Comparison of ENCODE assay signal across 15 mouse cellular contexts in the genomic region with DNA sequence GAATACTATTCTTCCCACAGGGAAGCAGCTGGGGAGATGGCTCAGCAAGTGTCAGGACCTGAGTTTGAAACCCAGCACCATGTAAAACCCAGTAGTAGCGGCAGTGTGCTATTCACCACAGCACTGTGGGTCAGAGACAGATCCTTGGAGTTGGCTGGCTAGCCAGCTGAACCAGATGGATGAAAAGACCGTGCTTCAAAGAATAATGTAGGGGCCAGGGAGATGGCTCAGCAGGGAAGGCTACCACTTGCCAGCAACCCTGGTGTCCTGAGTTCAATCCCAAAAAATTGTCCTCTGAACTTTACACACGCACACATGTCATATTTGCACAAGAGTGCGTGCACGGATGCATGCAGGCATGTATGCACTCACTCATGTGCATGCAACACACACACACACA.
DNase-seq lines count a peak whose midpoint lies in the region; ATAC-seq and TF ChIP-seq lines count a peak whose summit lies in the region.
"Had no signal": no experiment of that assay in that cellular context is flagged by ENCODE, and none has a peak within 500 bp of the region (broad histone marks: within the 10 kb centered on the region; RNA-seq: fewer than 3 reads in every experiment).

No protein-coding gene starts in this region.

- DNase-seq in forebrain, embryonic 11.5 days (ENCODE audit: low spot score) = no peak
- DNase-seq in midbrain, embryonic 11.5 days (ENCODE audit: low spot score, missing footprints) = peak; percentile 31
- DNase-seq in midbrain, postnatal 0 days (ENCODE audit: low spot score) = no peak
- no peak for DNase-seq in thymus, postnatal 14 days
- DNase-seq: adrenal gland, postnatal 14 days; gastrocnemius, postnatal 10 days; lung, postnatal 10 days had no signal

- no peaks in the 10 kb centered on the region for H3K27me3 ChIP-seq in forebrain, embryonic 13.5 days
- H3K27me3 ChIP-seq in forebrain, embryonic 11.5 days (ENCODE audit: control insufficient read depth, insufficient read depth, low read length) = no peaks in the 10 kb centered on the region
- H3K27me3 ChIP-seq in midbrain, embryonic 11.5 days (ENCODE audit: control insufficient read depth, insufficient read depth, low read length) = no peaks in the 10 kb centered on the region
- no peaks in the 10 kb centered on the region for H3K27me3 ChIP-seq in midbrain, postnatal 0 days (ENCODE audit: insufficient read depth, low read length)
- no peaks in the 10 kb centered on the region for H3K27me3 ChIP-seq in forebrain, embryonic 16.5 days (replicated peaks; ENCODE audit: control insufficient read depth, insufficient read depth, low read length)
- H3K27me3 ChIP-seq in limb, embryonic 15.5 days = no peaks in the 10 kb centered on the region
- H3K27me3 ChIP-seq: heart, embryonic 15.5 days had no signal

- H3K36me3 ChIP-seq in forebrain, embryonic 13.5 days (ENCODE audit: poor library complexity, severe bottlenecking) = 0 out of 2 replicates have a peak, but pooled peaks cover 3% of the 10 kb centered on the region
- no peaks in the 10 kb centered on the region for H3K36me3 ChIP-seq in forebrain, embryonic 11.5 days (ENCODE audit: control insufficient read depth, insufficient read depth, low read length)
- H3K36me3 ChIP-seq in midbrain, embryonic 11.5 days (ENCODE audit: control insufficient read depth, insufficient read depth, low read length) = no peaks in the 10 kb centered on the region
- H3K36me3 ChIP-seq in midbrain, postnatal 0 days (ENCODE audit: insufficient read depth, low read length) = no peaks in the 10 kb centered on the region
- no peaks in the 10 kb centered on the region for H3K36me3 ChIP-seq in forebrain, embryonic 16.5 days (ENCODE audit: control insufficient read depth, insufficient read depth)
- peaks cover 17% of the 10 kb centered on the region for H3K36me3 ChIP-seq in limb, embryonic 15.5 days

- 79% methylated on average over 5 of the region's 5 CpGs for WGBS in forebrain, embryonic 13.5 days
- WGBS in forebrain, embryonic 11.5 days = 87% methylated on average over 5 of the region's 5 CpGs
- WGBS in midbrain, embryonic 11.5 days = 86% methylated on average over 5 of the region's 5 CpGs
- WGBS in midbrain, postnatal 0 days = 87% methylated on average over 5 of the region's 5 CpGs
- 83% methylated on average over 5 of the region's 5 CpGs for WGBS in forebrain, embryonic 16.5 days
- 71% methylated on average over 5 of the region's 5 CpGs for WGBS in limb, embryonic 15.5 days

- TF ChIP-seq CTCF in midbrain, postnatal 0 days (IDR thresholded peaks at IDR 0.05) = no peak

- no peak overlapping the region for H3K9ac ChIP-seq in forebrain, embryonic 13.5 days
- no peak overlapping the region for H3K9ac ChIP-seq in forebrain, embryonic 11.5 days (ENCODE audit: low read length)
- H3K9ac ChIP-seq in midbrain, embryonic 11.5 days (ENCODE audit: low read length) = no peak overlapping the region
- no peak overlapping the region for H3K9ac ChIP-seq in midbrain, postnatal 0 days (replicated peaks; ENCODE audit: low read length, poor library complexity, severe bottlenecking)
- H3K9ac ChIP-seq in forebrain, embryonic 16.5 days (replicated peaks; ENCODE audit: low read depth, low read length) = no peak overlapping the region
- no peak overlapping the region for H3K9ac ChIP-seq in limb, embryonic 15.5 days
- H3K9ac ChIP-seq: heart, embryonic 15.5 days had no signal

- 0 out of 2 replicates have a peak, but pooled peaks have one; percentile 3 for ATAC-seq in forebrain, embryonic 13.5 days
- ATAC-seq in forebrain, embryonic 11.5 days (replicated peaks; ENCODE audit: low FRiP score) = no peak
- ATAC-seq in midbrain, embryonic 11.5 days (ENCODE audit: low FRiP score) = no peak
- no peak for ATAC-seq in midbrain, postnatal 0 days (ENCODE audit: low FRiP score)
- no peak for ATAC-seq in forebrain, embryonic 16.5 days
- ATAC-seq in limb, embryonic 15.5 days (ENCODE audit: insufficient number of reproducible peaks, low FRiP score, low TSS enrichment, low read depth) = no peak
- ATAC-seq in activated CD4-positive, CD25-positive, alpha-beta regulatory T cell, adult 4 months = no peak
- ATAC-seq: CD4-positive, CD25-positive, alpha-beta regulatory T cell, adult 4 months; intestine, embryonic 16.5 days had no signal

- no peak overlapping the region for H3K27ac ChIP-seq in forebrain, embryonic 13.5 days
- no peak overlapping the region for H3K27ac ChIP-seq in forebrain, embryonic 11.5 days (ENCODE audit: low read depth, low read length)
- H3K27ac ChIP-seq in midbrain, embryonic 11.5 days (ENCODE audit: low read depth, low read length) = no peak overlapping the region
- H3K27ac ChIP-seq in midbrain, postnatal 0 days (ENCODE audit: low read depth, low read length) = no peak overlapping the region
- no peak overlapping the region for H3K27ac ChIP-seq in forebrain, embryonic 16.5 days (ENCODE audit: low read length)
- H3K27ac ChIP-seq in limb, embryonic 15.5 days = peak overlapping the region; percentile 28; the same call in 1 of the 2 replicates
- H3K27ac ChIP-seq: heart, embryonic 15.5 days; stomach, postnatal 0 days had no signal

- H3K4me3 ChIP-seq in forebrain, embryonic 13.5 days = no peak overlapping the region
- H3K4me3 ChIP-seq in forebrain, embryonic 11.5 days (ENCODE audit: low read depth, low read length) = no peak overlapping the region
- H3K4me3 ChIP-seq in midbrain, embryonic 11.5 days (ENCODE audit: low read depth, low read length) = no peak overlapping the region
- no peak overlapping the region for H3K4me3 ChIP-seq in midbrain, postnatal 0 days (ENCODE audit: low read depth, low read length)
- H3K4me3 ChIP-seq in forebrain, embryonic 16.5 days (replicated peaks; ENCODE audit: low read length) = no peak overlapping the region
- no peak overlapping the region for H3K4me3 ChIP-seq in limb, embryonic 15.5 days
- H3K4me3 ChIP-seq: heart, embryonic 15.5 days had no signal

- peaks cover 22% of the 10 kb centered on the region for H3K4me1 ChIP-seq in forebrain, embryonic 13.5 days
- 0 out of 2 replicates have a peak, but pooled peaks cover 1% of the 10 kb centered on the region for H3K4me1 ChIP-seq in forebrain, embryonic 11.5 days (replicated peaks; ENCODE audit: control insufficient read depth, insufficient read depth, low read length)
- no peaks in the 10 kb centered on the region for H3K4me1 ChIP-seq in midbrain, embryonic 11.5 days (ENCODE audit: control insufficient read depth, insufficient read depth, low read length)
- no peaks in the 10 kb centered on the region for H3K4me1 ChIP-seq in midbrain, postnatal 0 days (ENCODE audit: insufficient read depth, low read length)
- H3K4me1 ChIP-seq in forebrain, embryonic 16.5 days (replicated peaks; ENCODE audit: control insufficient read depth, insufficient read depth, low read length) = peaks cover 12% of the 10 kb centered on the region; the same call in 1 of the 2 replicates
- H3K4me1 ChIP-seq in limb, embryonic 15.5 days = peaks cover 11% of the 10 kb centered on the region

- no peak overlapping the region for H3K4me2 ChIP-seq in forebrain, embryonic 13.5 days
- no peak overlapping the region for H3K4me2 ChIP-seq in forebrain, embryonic 11.5 days (ENCODE audit: low read depth, low read length, severe bottlenecking)
- H3K4me2 ChIP-seq in midbrain, embryonic 11.5 days = no peak overlapping the region
- no peak overlapping the region for H3K4me2 ChIP-seq in midbrain, postnatal 0 days (ENCODE audit: low read depth, low read length, poor library complexity, severe bottlenecking)
- peak overlapping the region; percentile 4; the same call in 1 of the 2 replicates for H3K4me2 ChIP-seq in forebrain, embryonic 16.5 days (ENCODE audit: low read length)
- no peak overlapping the region for H3K4me2 ChIP-seq in limb, embryonic 15.5 days
- H3K4me2 ChIP-seq: heart, embryonic 15.5 days had no signal

- H3K9me3 ChIP-seq in forebrain, embryonic 13.5 days (replicated peaks) = no peaks in the 10 kb centered on the region
- no peaks in the 10 kb centered on the region for H3K9me3 ChIP-seq in forebrain, embryonic 11.5 days (ENCODE audit: control insufficient read depth, low read length)
- H3K9me3 ChIP-seq in midbrain, embryonic 11.5 days (ENCODE audit: control insufficient read depth, low read length) = no peaks in the 10 kb centered on the region
- no peaks in the 10 kb centered on the region for H3K9me3 ChIP-seq in midbrain, postnatal 0 days (ENCODE audit: low read length)
- H3K9me3 ChIP-seq in forebrain, embryonic 16.5 days (ENCODE audit: control insufficient read depth, low read length) = no peaks in the 10 kb centered on the region
- H3K9me3 ChIP-seq in limb, embryonic 15.5 days = no peaks in the 10 kb centered on the region
- H3K9me3 ChIP-seq: heart, embryonic 15.5 days had no signal
